In genomic region chr10:91092812-91093211, GRCm38 (mm10) we compare ENCODE assay signal across 15 mouse cellular contexts. TPM values are rescaled to one million over a fixed set of nuclear protein-coding genes. Genes with fewer than 3 reads are reported as not detected.
A peak's percentile ranks its signal among the peaks of the same experiment; 100 is the strongest.
DNase-seq lines count a peak whose midpoint lies in the region; TF ChIP-seq lines count a peak whose summit lies in the region.
"Had no signal": no experiment of that assay in that cellular context is flagged by ENCODE, and none has a peak within 500 bp of the region (broad histone marks: within the 10 kb centered on the region; RNA-seq: fewer than 3 reads in every experiment).

No protein-coding gene starts in this region.

- DNase-seq in adrenal gland, postnatal 14 days, result peak; percentile 33
- DNase-seq in adrenal gland, postnatal 4 days (ENCODE audit: low spot score in 2 of 2), result no peak
- peak; percentile 72 for DNase-seq in 3T3-L1 (ENCODE audit: low read depth, low spot score)
- DNase-seq in Muller cell, postnatal 12 days (ENCODE audit: inconsistent ontology term), result peak; percentile 57
- no peak for DNase-seq in frontal cortex, postnatal 36 days (ENCODE audit: low spot score in 2 of 2)
- DNase-seq: B cell, adult 2 months; cerebellum, postnatal 10 days; gastrocnemius, postnatal 14 days; kidney, adult 18-20 months had no signal

- peak overlapping the region; percentile 44 for H3K27ac ChIP-seq in olfactory bulb, adult 2 months (ENCODE audit: insufficient read depth, low read depth, low read length)
- H3K27ac ChIP-seq: embryonic facial prominence, embryonic 10.5 days; forebrain, embryonic 15.5 days; hindbrain, embryonic 10.5 days; hindbrain, embryonic 14.5 days; intestine, embryonic 15.5 days had no signal

- TF ChIP-seq CTCF in olfactory bulb, adult 2 months (IDR thresholded peaks at IDR 0.05; ENCODE audit: insufficient read depth, low read depth, low read length), result no peak

- peaks cover 4% of the 10 kb centered on the region; the same call in 1 of the 2 replicates for H3K4me1 ChIP-seq in olfactory bulb, adult 2 months (ENCODE audit: control insufficient read depth, insufficient read depth, low read length)
- H3K4me1 ChIP-seq: embryonic facial prominence, embryonic 10.5 days; forebrain, embryonic 15.5 days; hindbrain, embryonic 10.5 days; intestine, embryonic 15.5 days had no signal

- 54% methylated on average over 4 of the region's 4 CpGs for WGBS in olfactory bulb, adult 2 months

- no peak for TF ChIP-seq POLR2A in olfactory bulb, adult 2 months (IDR thresholded peaks at IDR 0.05; ENCODE audit: insufficient read depth, low read depth, low read length)

- no peak overlapping the region for H3K4me3 ChIP-seq in olfactory bulb, adult 2 months (ENCODE audit: insufficient read depth, low read depth, low read length)
- H3K4me3 ChIP-seq: embryonic facial prominence, embryonic 10.5 days; forebrain, embryonic 15.5 days; hindbrain, embryonic 10.5 days; intestine, embryonic 15.5 days had no signal

RNA-seq across cellular contexts. Expression of gene Ikbip, which starts 10.1 kb away (rescaled TPM):
- 30.8 and 34.5 TPM in 2 replicates for total RNA-seq in adrenal gland, postnatal 14 days (2021)
- 10 to 100 TPM; 43.3 to 48.0 TPM for total RNA-seq in adrenal gland, postnatal 4 days (2021)
- not detected in 2 replicates for polyA plus RNA-seq in olfactory bulb, adult 2 months (2012; ENCODE audit: insufficient read depth, insufficient read length, low replicate concordance, missing spikeins)

RNA-seq across cellular contexts. Expression of gene Apaf1, which starts 10.2 kb away (rescaled TPM):
- 11.4 and 11.7 TPM in 2 replicates for total RNA-seq in adrenal gland, postnatal 14 days (2021)
- 10 to 100 TPM; 14.8 to 16.5 TPM for total RNA-seq in adrenal gland, postnatal 4 days (2021)
- polyA plus RNA-seq in olfactory bulb, adult 2 months (2012; ENCODE audit: insufficient read depth, insufficient read length, low replicate concordance, missing spikeins), result not detected in 2 replicates

RNA-seq across cellular contexts. Expression of gene Slc25a3, which starts 31.0 kb away (rescaled TPM):
- 859 and 881 TPM in 2 replicates for total RNA-seq in adrenal gland, postnatal 14 days (2021)
- 100 to 1,000 TPM; 840 to 862 TPM for total RNA-seq in adrenal gland, postnatal 4 days (2021)
- polyA plus RNA-seq in olfactory bulb, adult 2 months (2012; ENCODE audit: insufficient read depth, insufficient read length, low replicate concordance, missing spikeins), result 264 TPM in 1 of 2 replicates, not detected in the other

Comparison
In these comparisons a context has a peak if more than half of its experiments do, and no peak if none do; other contexts are left out.
1. DNase-seq: peak in adrenal gland, postnatal 14 days (single experiment), 3T3-L1 (single experiment) and Muller cell, postnatal 12 days (single experiment); none in adrenal gland, postnatal 4 days (0 of 2) and frontal cortex, postnatal 36 days (0 of 2).